Mouse (Mus musculus): ENCODE results near the gene Fsip2.

DNA sequence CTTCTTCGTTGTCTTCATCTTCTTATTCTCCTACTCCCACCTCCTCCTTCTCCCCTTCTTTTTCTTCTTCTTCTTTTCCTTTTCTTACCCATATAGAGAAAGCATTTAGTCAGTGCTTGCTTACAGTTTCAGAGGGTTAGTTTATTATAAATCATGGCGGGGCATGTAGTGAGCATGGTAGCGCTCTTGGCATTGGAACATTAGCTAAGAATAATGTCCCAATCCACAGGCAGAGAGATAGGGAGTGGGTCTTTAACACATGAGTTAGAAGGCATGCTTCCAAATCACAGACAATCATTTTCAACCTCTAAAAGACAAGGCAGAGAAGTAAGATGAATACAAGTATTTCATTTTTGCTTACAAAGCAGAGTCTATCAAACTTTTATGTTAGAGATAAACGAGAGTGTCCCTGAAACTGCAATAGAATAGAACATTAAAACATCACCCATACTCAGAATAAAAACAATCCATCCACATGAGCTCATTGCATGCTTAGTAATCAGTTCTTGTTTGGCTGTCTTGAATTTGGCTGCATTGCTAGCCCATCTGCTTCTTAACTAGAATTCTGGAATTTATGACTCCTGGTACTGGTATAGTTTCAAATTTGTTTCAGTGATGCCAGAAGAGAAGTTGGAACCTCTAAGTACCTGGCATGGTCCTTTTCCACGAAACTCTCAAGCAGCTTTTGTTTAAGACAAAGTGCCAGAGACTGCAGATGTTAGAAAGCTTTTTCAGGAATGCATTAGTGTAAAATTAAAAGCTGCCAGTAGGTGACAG lies 109.7 kb downstream of the Fsip2 start:
- no peak for TF ChIP-seq POLR2A (IDR thresholded peaks at IDR 0.05; ENCODE audit: control insufficient read depth, low read depth, low read length)
- no peak for TF ChIP-seq CTCF (IDR thresholded peaks at IDR 0.05; ENCODE audit: control insufficient read depth, insufficient read depth, insufficient replicate concordance, low read depth, low read length)

Measured in testis, adult 2 months (tissue).